Mouse (Mus musculus) left cerebral cortex, postnatal 4 days (tissue): ENCODE results near the gene Cyp2w1. TPM values are rescaled to one million over a fixed set of nuclear protein-coding genes. Genes with fewer than 3 reads are reported as not detected.

Source experiments
- DNase-seq: peaks from one replicate; pipeline ENCODE4 v3.0.0-alpha.2; 2022
- intact Hi-C: fragments of 180-260 bp; cut with DNase I; formaldehyde crosslinking; loops from one replicate; pipeline ENCODE4 v1.15.1; 2025
- total RNA-seq, 2 experiments: library from RNA; stranded (reverse); gene quantifications; 2 replicates each; pipeline ENCODE4 v1.2.3; 2021

Cyp2w1 gene
- total RNA-seq, 2 experiments from 2014 or later, result not detected

GRCm38 (mm10) chr5:139364260-139364910 lies 12.0 kb downstream of the Cyp2w1 start:
- peak; percentile 92 for DNase-seq
- intact Hi-C loops, result loop anchor here (5.0 kb wide), 1 partner anchor 103 kb away; no protein-coding TSS in a partner anchor

- intact Hi-C loops, result loop anchor here (5.0 kb wide), 1 partner anchor 102 kb away; no protein-coding TSS in a partner anchor
- DNase-seq, result no peak
Observed at GRCm38 (mm10) chr5:139364911-139365571, 12.6 kb downstream of the Cyp2w1 start.

GRCm38 (mm10) chr5:139365827-139366226 lies 13.4 kb downstream of the Cyp2w1 start:
- no peak for DNase-seq

GRCm38 (mm10) chr5:139366484-139366883 lies 14.1 kb downstream of the Cyp2w1 start:
- intact Hi-C loops, result no loop called here
- DNase-seq, result no peak

More at GRCm38 (mm10) chr5:139365827-139366226, 13.4 kb downstream of the Cyp2w1 start:
- intact Hi-C loops, result no loop called here

GRCm38 (mm10) chr5:139367884-139368458 lies 15.6 kb downstream of the Cyp2w1 start:
- intact Hi-C loops, result no loop called here
- DNase-seq, result no peak

- intact Hi-C loops, result no loop called here
- no peak for DNase-seq
Observed at GRCm38 (mm10) chr5:139368638-139369320, 16.4 kb downstream of the Cyp2w1 start.

GRCm38 (mm10) chr5:139370336-139370735 lies 17.9 kb downstream of the Cyp2w1 start:
- intact Hi-C loops, result no loop called here
- no peak for DNase-seq

GRCm38 (mm10) chr5:139371118-139371517 lies 18.7 kb downstream of the Cyp2w1 start:
- intact Hi-C loops, result no loop called here
- DNase-seq, result no peak

GRCm38 (mm10) chr5:139371631-139372401 lies 19.4 kb downstream of the Cyp2w1 start:
- DNase-seq, result peak; percentile 93
- intact Hi-C loops, result no loop called here

GRCm38 (mm10) chr5:139373126-139373525 lies 20.7 kb downstream of the Cyp2w1 start:
- DNase-seq, result no peak

GRCm38 (mm10) chr5:139373889-139374444 lies 21.6 kb downstream of the Cyp2w1 start:
- DNase-seq, result no peak
- intact Hi-C loops, result no loop called here

More at GRCm38 (mm10) chr5:139373126-139373525, 20.7 kb downstream of the Cyp2w1 start:
- intact Hi-C loops, result no loop called here

- no peak for DNase-seq
- intact Hi-C loops, result no loop called here
Observed at GRCm38 (mm10) chr5:139374841-139375240, 22.4 kb downstream of the Cyp2w1 start.

GRCm38 (mm10) chr5:139377468-139378270 lies 25.3 kb downstream of the Cyp2w1 start, which contains the start of gene Gpr146:
Gene Gpr146 (plus strand): TSS chr5:139377697.
- peak; percentile 47 for DNase-seq
- intact Hi-C loops, result no loop called here

GRCm38 (mm10) chr5:139378271-139378556 lies 25.8 kb downstream of the Cyp2w1 start:
- intact Hi-C loops, result no loop called here
- no peak for DNase-seq

- peak; percentile 60 for DNase-seq
- intact Hi-C loops, result no loop called here
Observed at GRCm38 (mm10) chr5:139378986-139379629, 26.7 kb downstream of the Cyp2w1 start.

- intact Hi-C loops, result no loop called here
- DNase-seq, result no peak
Observed at GRCm38 (mm10) chr5:139379771-139380384, 27.5 kb downstream of the Cyp2w1 start.

- intact Hi-C loops, result no loop called here
- peak; percentile 91 for DNase-seq
Observed at GRCm38 (mm10) chr5:139380385-139381248, 28.2 kb downstream of the Cyp2w1 start.
